In genomic region chr13:54303071-54303924, GRCm38 (mm10) we compare ENCODE assay signal across 8 mouse cellular contexts.
DNase-seq lines count a peak whose midpoint lies in the region; ATAC-seq and TF ChIP-seq lines count a peak whose summit lies in the region.

No protein-coding gene starts in this region.

- no peaks in the 10 kb centered on the region for H3K27me3 ChIP-seq in hindbrain, embryonic 11.5 days (ENCODE audit: control insufficient read depth, insufficient read depth, low read length)
- H3K27me3 ChIP-seq in lung, postnatal 0 days (replicated peaks; ENCODE audit: insufficient read depth, low read length): no peaks in the 10 kb centered on the region

- H3K27ac ChIP-seq in hindbrain, embryonic 11.5 days (ENCODE audit: low read depth, low read length): peak overlapping the region; percentile 99
- H3K27ac ChIP-seq in lung, postnatal 0 days (ENCODE audit: low read length): peak overlapping the region; percentile 94

- peak; percentile 90 for DNase-seq in Muller cell, postnatal 12 days (ENCODE audit: inconsistent ontology term)
- DNase-seq in cerebellum, adult 9-10 months: peak; percentile 94
- DNase-seq in frontal cortex, postnatal 10 days (ENCODE audit: low spot score in 2 of 2): peak; percentile 80 to 85
- peak; percentile 81 for DNase-seq in hindbrain, embryonic 11.5 days (ENCODE audit: low spot score)
- peak; percentile 80 to 88 for DNase-seq in layer of hippocampus, postnatal 14 days (ENCODE audit: low spot score in 2 of 2)
- peak; percentile 92 for DNase-seq in lung, postnatal 0 days (ENCODE audit: low spot score)
- DNase-seq in right cerebral cortex, adult 18-20 months: peak; percentile 90
- DNase-seq in urinary bladder, postnatal 36 days (ENCODE audit: low spot score in 2 of 2): peak; percentile 50 to 81

- H3K4me2 ChIP-seq in hindbrain, embryonic 11.5 days (replicated peaks; ENCODE audit: low read depth, low read length): peak overlapping the region; percentile 99
- H3K4me2 ChIP-seq in lung, postnatal 0 days (replicated peaks; ENCODE audit: low read depth, low read length): peak overlapping the region; percentile 88

- no peak for TF ChIP-seq EP300 in lung, postnatal 0 days (IDR thresholded peaks at IDR 0.05)

- H3K4me3 ChIP-seq in hindbrain, embryonic 11.5 days (ENCODE audit: low read depth, low read length): peak overlapping the region; percentile 80
- H3K4me3 ChIP-seq in lung, postnatal 0 days (ENCODE audit: low read depth, low read length): peak overlapping the region; percentile 60

- H3K4me1 ChIP-seq in hindbrain, embryonic 11.5 days (replicated peaks; ENCODE audit: control insufficient read depth, insufficient read depth, low read length): 0 out of 2 replicates have a peak, but pooled peaks cover 2% of the 10 kb centered on the region
- H3K4me1 ChIP-seq in lung, postnatal 0 days (ENCODE audit: insufficient read depth, low read depth, low read length): peaks cover 8% of the 10 kb centered on the region; the same call in 1 of the 2 replicates

- H3K9me3 ChIP-seq in hindbrain, embryonic 11.5 days (ENCODE audit: control insufficient read depth, low read length): no peaks in the 10 kb centered on the region
- H3K9me3 ChIP-seq in lung, postnatal 0 days (ENCODE audit: low read length): no peaks in the 10 kb centered on the region

- ATAC-seq in hindbrain, embryonic 11.5 days (ENCODE audit: low FRiP score): peak; percentile 88
- ATAC-seq in lung, postnatal 0 days: peak; percentile 77

- WGBS in hindbrain, embryonic 11.5 days: under 1% methylated on average over 52 of the region's 54 CpGs
- under 1% methylated on average over 45 of the region's 54 CpGs for WGBS in lung, postnatal 0 days

- TF ChIP-seq CTCF in lung, postnatal 0 days (IDR thresholded peaks at IDR 0.05): peak; percentile 36

- H3K36me3 ChIP-seq in hindbrain, embryonic 11.5 days (ENCODE audit: control insufficient read depth, insufficient read depth, low read length): no peaks in the 10 kb centered on the region
- H3K36me3 ChIP-seq in lung, postnatal 0 days (ENCODE audit: insufficient read depth, low read length): no peaks in the 10 kb centered on the region

- peak overlapping the region; percentile 99 for H3K9ac ChIP-seq in hindbrain, embryonic 11.5 days (ENCODE audit: low read depth, low read length)
- peak overlapping the region; percentile 78 for H3K9ac ChIP-seq in lung, postnatal 0 days (replicated peaks; ENCODE audit: low read depth)

Comparison
In these comparisons a context has a peak if more than half of its experiments do, and no peak if none do; other contexts are left out.
1. Peak in every context shown above with its lines: DNase-seq, ATAC-seq, H3K4me3 ChIP-seq and H3K27ac ChIP-seq.